Mouse (Mus musculus) urinary bladder, postnatal 25 days (tissue): Measurements from ENCODE around the gene Sugt1.

Experiments
- DNase-seq: peaks from one replicate; pipeline ENCODE4 v3.0.0; 2022; ENCODE audit warnings: low spot score

The Sugt1 gene

DNA sequence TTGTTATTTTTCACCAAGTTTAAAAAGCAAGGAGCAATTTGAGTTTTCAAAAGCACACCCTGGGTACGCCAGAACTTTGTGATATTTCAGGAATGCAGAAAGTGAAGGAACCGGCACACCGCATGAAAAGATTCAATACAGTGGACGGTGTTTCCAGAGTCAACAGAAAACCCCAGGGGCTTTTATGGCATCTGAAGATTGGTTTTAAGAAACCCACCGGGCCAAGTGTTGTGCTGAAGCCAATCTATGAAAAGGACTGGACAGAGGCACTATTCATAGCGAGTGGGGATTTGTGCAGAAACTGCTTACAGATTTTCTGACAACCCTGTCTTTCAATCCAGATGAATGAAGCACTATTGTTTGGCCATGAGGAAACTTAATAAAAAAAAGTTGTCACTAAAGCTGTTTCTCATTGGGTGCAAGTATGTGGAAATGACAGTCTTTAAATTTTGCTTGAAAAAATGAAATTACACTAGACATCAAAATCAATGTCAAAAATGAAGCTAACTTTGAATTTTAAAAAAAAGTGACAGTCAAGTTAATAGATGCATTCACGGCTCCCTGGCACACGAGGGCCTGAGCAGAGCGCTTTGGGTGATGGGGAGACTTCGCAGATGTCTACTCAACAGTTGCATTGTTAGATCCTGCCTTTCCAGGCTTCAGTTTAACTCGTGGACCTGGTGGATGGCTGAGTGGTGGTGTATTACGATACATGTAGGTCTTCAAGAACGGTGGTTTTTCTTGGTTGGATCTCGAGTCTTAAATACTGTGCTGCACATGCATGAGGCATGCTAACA is 90.6 kb downstream of the Sugt1 start:
- no peak for DNase-seq

DNA sequence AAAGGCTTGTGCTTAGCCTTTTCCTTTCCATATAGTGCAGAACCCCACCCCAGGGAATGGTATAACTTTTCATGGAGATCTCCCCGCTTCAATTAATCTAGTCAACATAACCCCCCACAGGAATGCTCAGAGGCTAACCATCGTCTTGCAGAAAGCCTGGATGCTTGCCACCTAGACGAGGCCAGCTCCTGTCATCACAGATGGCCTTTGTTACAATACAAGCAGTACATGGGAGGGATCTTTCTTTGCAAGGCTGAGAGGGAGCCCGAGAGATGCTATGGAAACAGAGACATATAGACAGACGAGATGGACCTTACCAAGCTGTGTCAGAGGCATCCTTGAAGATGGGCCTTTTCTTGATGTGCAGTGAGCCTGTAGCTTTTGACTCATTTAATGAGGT is 93.2 kb downstream of the Sugt1 start:
- DNase-seq: no peak
